Mouse (Mus musculus): ENCODE measurements around the gene Msmb. TPM values are rescaled to one million over a fixed set of nuclear protein-coding genes. Genes with fewer than 3 reads are reported as not detected.
"Not testable (repeated sequence)": the region's sequence is repeated elsewhere in the genome, so short reads cannot be mapped to it uniquely, and the experiment has no call there.

The Msmb gene
- polyA plus RNA-seq, 1 experiment from 2014 or later: not detected

DNA sequence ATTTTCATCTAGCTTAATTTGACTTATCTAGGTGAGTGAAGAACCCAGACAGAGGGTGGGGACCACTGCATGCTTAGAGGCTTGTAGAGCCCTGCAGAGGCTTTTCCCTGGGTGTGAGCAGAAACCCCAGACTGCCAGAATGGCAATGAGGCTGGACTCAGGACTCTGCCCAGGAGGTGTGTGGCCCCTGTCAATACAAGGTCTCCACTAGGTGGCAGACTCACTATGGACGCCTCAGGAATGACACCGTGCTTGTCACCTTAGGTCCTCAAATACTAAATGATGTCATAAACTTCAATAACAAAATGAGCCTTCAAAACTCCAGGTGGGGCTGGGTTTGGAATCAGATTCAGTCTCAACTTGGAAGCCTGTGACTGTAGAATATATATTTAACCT is 19.9 kb upstream of the Msmb start:
- no peak for ATAC-seq (ENCODE audit: low FRiP score)
- H3K4me2 ChIP-seq: no peak overlapping the region
- no peak overlapping the region for H3K4me3 ChIP-seq (replicated peaks)
- 56% methylated on average over 2 of the region's 2 CpGs for WGBS
- H3K36me3 ChIP-seq: no peaks in the 10 kb centered on the region
- H3K27ac ChIP-seq (replicated peaks): no peak overlapping the region
- no peaks in the 10 kb centered on the region for H3K4me1 ChIP-seq
- no peak overlapping the region for H3K9ac ChIP-seq (replicated peaks)
- 0 out of 2 replicates have a peak, but pooled peaks cover 2% of the 10 kb centered on the region for H3K27me3 ChIP-seq (replicated peaks)
- H3K9me3 ChIP-seq (replicated peaks): no peaks in the 10 kb centered on the region

- ATAC-seq (ENCODE audit: low FRiP score): no peak
- H3K27ac ChIP-seq (replicated peaks): no peak overlapping the region
- H3K4me3 ChIP-seq (replicated peaks): no peak overlapping the region
- H3K36me3 ChIP-seq: no peaks in the 10 kb centered on the region
- no peak overlapping the region for H3K9ac ChIP-seq (replicated peaks)
- 86% methylated on average over 3 of the region's 3 CpGs for WGBS
- no peak overlapping the region for H3K4me2 ChIP-seq
- 0 out of 2 replicates have a peak, but pooled peaks cover 2% of the 10 kb centered on the region for H3K27me3 ChIP-seq (replicated peaks)
- no peaks in the 10 kb centered on the region for H3K9me3 ChIP-seq (replicated peaks)
- no peaks in the 10 kb centered on the region for H3K4me1 ChIP-seq
Observed at GRCm38 (mm10) chr14:32124261-32124660, 17.6 kb upstream of the Msmb start.

GRCm38 (mm10) chr14:32125256-32125655 is 16.6 kb upstream of the Msmb start:
- not testable (repeated sequence) for H3K9ac ChIP-seq (replicated peaks); ATAC-seq (ENCODE audit: low FRiP score); H3K4me1 ChIP-seq; H3K4me3 ChIP-seq (replicated peaks); H3K36me3 ChIP-seq; H3K4me2 ChIP-seq; H3K27ac ChIP-seq (replicated peaks); H3K9me3 ChIP-seq (replicated peaks); H3K27me3 ChIP-seq (replicated peaks)
- 82% methylated on average over 5 of the region's 5 CpGs for WGBS

- no peak for ATAC-seq (ENCODE audit: low FRiP score)
- 87% methylated on average over 5 of the region's 5 CpGs for WGBS
- H3K4me3 ChIP-seq (replicated peaks): no peak overlapping the region
Observed at GRCm38 (mm10) chr14:32128409-32128808, 13.4 kb upstream of the Msmb start.

GRCm38 (mm10) chr14:32131836-32132235 is 10.0 kb upstream of the Msmb start:
- Histone ChIP-seq H3K4me3 (replicated peaks) (no peak overlapping the region), H3K36me3 (no peaks in the 10 kb centered on the region), H3K27me3 (replicated peaks) (no peaks in the 10 kb centered on the region), H3K4me2 (no peak overlapping the region), H3K9me3 (replicated peaks) (no peaks in the 10 kb centered on the region), H3K27ac (replicated peaks) (no peak overlapping the region), H3K9ac (replicated peaks) (no peak overlapping the region), H3K4me1 (no peaks in the 10 kb centered on the region)
- WGBS: 90% methylated on average over 4 of the region's 4 CpGs
- no peak for ATAC-seq (ENCODE audit: low FRiP score)

More at GRCm38 (mm10) chr14:32128409-32128808, 13.4 kb upstream of the Msmb start:
- Histone ChIP-seq H3K4me2 (no peak overlapping the region), H3K4me1 (no peaks in the 10 kb centered on the region), H3K36me3 (no peaks in the 10 kb centered on the region), H3K27me3 (replicated peaks) (0 out of 2 replicates have a peak, but pooled peaks cover 2% of the 10 kb centered on the region), H3K9ac (replicated peaks) (no peak overlapping the region), H3K27ac (replicated peaks) (no peak overlapping the region), H3K9me3 (replicated peaks) (no peaks in the 10 kb centered on the region)

GRCm38 (mm10) chr14:32134293-32134692 is 7.5 kb upstream of the Msmb start:
- no peak overlapping the region for H3K4me3 ChIP-seq (replicated peaks)
- H3K36me3 ChIP-seq: no peaks in the 10 kb centered on the region
- 87% methylated on average over 2 of the region's 2 CpGs for WGBS
- H3K9ac ChIP-seq (replicated peaks): no peak overlapping the region
- H3K4me2 ChIP-seq: no peak overlapping the region
- no peak for ATAC-seq (ENCODE audit: low FRiP score)
- H3K4me1 ChIP-seq: no peaks in the 10 kb centered on the region
- H3K27me3 ChIP-seq (replicated peaks): no peaks in the 10 kb centered on the region
- no peaks in the 10 kb centered on the region for H3K9me3 ChIP-seq (replicated peaks)
- H3K27ac ChIP-seq (replicated peaks): no peak overlapping the region

GRCm38 (mm10) chr14:32136467-32136866 is 5.4 kb upstream of the Msmb start:
- H3K4me1 ChIP-seq; H3K9ac ChIP-seq (replicated peaks); H3K27ac ChIP-seq (replicated peaks); H3K36me3 ChIP-seq; H3K4me2 ChIP-seq; H3K9me3 ChIP-seq (replicated peaks); H3K4me3 ChIP-seq (replicated peaks); H3K27me3 ChIP-seq (replicated peaks); ATAC-seq (ENCODE audit: low FRiP score): not testable (repeated sequence)
- WGBS: 83% methylated on average over 3 of the region's 3 CpGs

- no peak for ATAC-seq (ENCODE audit: low FRiP score)
- Histone ChIP-seq H3K9ac (replicated peaks) (no peak overlapping the region), H3K4me1 (no peaks in the 10 kb centered on the region), H3K9me3 (replicated peaks) (no peaks in the 10 kb centered on the region), H3K4me3 (replicated peaks) (no peak overlapping the region), H3K27me3 (replicated peaks) (no peaks in the 10 kb centered on the region), H3K36me3 (no peaks in the 10 kb centered on the region), H3K4me2 (no peak overlapping the region), H3K27ac (replicated peaks) (no peak overlapping the region)
- 81% methylated on average over 5 of the region's 5 CpGs for WGBS
Observed at GRCm38 (mm10) chr14:32140359-32140965, 1.4 kb upstream of the Msmb start.

DNA sequence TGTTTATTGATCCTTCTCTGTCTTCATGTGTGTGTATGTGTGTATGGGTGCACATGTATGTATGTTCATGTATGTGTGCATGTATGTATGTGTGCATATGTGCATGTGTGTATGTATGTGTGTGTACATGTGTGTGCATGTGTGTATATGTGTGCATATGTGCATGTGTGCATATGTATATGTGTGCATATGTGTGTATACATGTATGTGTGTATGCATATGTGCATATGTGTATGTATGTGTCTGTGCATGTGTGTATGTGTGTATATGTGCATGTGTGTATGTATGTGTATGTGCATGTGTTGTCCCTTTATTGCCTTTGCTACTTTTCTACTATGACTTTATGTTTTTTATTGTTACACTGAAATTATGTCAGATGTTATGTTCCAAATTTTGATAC is 2.9 kb downstream of the Msmb start:
- no peaks in the 10 kb centered on the region for H3K4me1 ChIP-seq
- H3K27ac ChIP-seq (replicated peaks): no peak overlapping the region
- H3K4me2 ChIP-seq: no peak overlapping the region
- H3K9me3 ChIP-seq (replicated peaks): no peaks in the 10 kb centered on the region
- H3K4me3 ChIP-seq (replicated peaks): no peak overlapping the region
- no peak overlapping the region for H3K9ac ChIP-seq (replicated peaks)
- no peak for ATAC-seq (ENCODE audit: low FRiP score)
- no peaks in the 10 kb centered on the region for H3K36me3 ChIP-seq
- no peaks in the 10 kb centered on the region for H3K27me3 ChIP-seq (replicated peaks)

DNA sequence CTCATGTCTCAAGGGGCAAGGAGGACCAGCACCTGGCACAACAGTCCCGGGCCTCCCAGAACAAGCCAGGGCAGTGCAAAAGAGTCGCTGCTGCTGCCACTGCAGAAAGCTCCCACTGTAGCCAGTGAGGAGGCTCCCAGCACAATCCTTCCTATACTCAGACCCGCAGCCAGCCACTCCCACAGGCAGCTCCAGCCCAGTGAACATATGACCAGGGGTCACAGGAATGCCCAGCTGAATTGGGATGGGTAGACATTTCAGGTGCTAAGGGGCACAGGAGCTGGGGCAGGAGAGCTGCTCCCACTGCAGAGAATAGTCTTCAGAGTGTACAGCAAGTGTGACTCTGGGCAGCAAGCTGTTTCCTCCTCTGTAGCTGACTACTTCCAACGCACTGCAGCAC is 3.6 kb downstream of the Msmb start:
- ATAC-seq (ENCODE audit: low FRiP score): no peak
- Histone ChIP-seq H3K9me3 (replicated peaks) (no peaks in the 10 kb centered on the region), H3K27me3 (replicated peaks) (no peaks in the 10 kb centered on the region), H3K9ac (replicated peaks) (no peak overlapping the region), H3K4me3 (replicated peaks) (no peak overlapping the region), H3K36me3 (no peaks in the 10 kb centered on the region), H3K4me1 (no peaks in the 10 kb centered on the region), H3K27ac (replicated peaks) (no peak overlapping the region), H3K4me2 (no peak overlapping the region)
- 79% methylated on average over 4 of the region's 4 CpGs for WGBS

- Histone ChIP-seq H3K4me3 (replicated peaks) (no peak overlapping the region), H3K9me3 (replicated peaks) (no peaks in the 10 kb centered on the region), H3K27me3 (replicated peaks) (no peaks in the 10 kb centered on the region), H3K4me1 (no peaks in the 10 kb centered on the region), H3K36me3 (no peaks in the 10 kb centered on the region), H3K4me2 (no peak overlapping the region), H3K27ac (replicated peaks) (no peak overlapping the region), H3K9ac (replicated peaks) (no peak overlapping the region)
- WGBS: 77% methylated on average over 7 of the region's 7 CpGs
- ATAC-seq (ENCODE audit: low FRiP score): no peak
Observed at GRCm38 (mm10) chr14:32145809-32146511, 4.1 kb downstream of the Msmb start.

DNA sequence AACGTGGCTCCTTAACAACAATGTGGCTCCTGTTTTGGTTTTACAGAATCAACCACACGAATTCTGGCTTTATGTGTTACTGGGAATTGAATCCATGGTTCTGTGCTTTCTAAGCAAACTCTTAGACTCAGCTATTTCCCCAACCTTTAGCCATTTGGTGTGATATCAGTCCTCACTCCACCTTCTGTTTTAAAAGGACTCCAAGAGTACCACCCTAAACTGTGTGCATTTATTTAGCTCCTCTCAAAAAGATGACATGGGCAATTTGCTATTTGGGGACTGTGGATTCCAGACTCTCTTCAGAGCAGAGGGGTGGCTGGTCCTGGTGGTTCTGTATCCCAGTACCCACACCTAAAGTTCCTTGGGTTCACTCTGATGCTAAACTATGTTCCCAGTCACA is 4.8 kb downstream of the Msmb start:
- ATAC-seq (ENCODE audit: low FRiP score): no peak
- H3K4me1 ChIP-seq: no peaks in the 10 kb centered on the region
- H3K4me3 ChIP-seq (replicated peaks): no peak overlapping the region
- 69% methylated on average over 2 of the region's 2 CpGs for WGBS
- H3K27ac ChIP-seq (replicated peaks): no peak overlapping the region
- no peaks in the 10 kb centered on the region for H3K36me3 ChIP-seq
- no peak overlapping the region for H3K4me2 ChIP-seq
- H3K9ac ChIP-seq (replicated peaks): no peak overlapping the region
- no peaks in the 10 kb centered on the region for H3K27me3 ChIP-seq (replicated peaks)
- no peaks in the 10 kb centered on the region for H3K9me3 ChIP-seq (replicated peaks)
